Mouse (Mus musculus) gastrocnemius, postnatal 36 days (tissue): ENCODE results near the gene Abcb8. TPM values are rescaled to one million over a fixed set of nuclear protein-coding genes. Genes with fewer than 3 reads are reported as not detected.

ENCODE experiments used
- DNase-seq, 2 experiments: peaks; one replicate each; pipeline ENCODE4 v3.0.0; 2022
- intact Hi-C: fragments of 180-260 bp; cut with DNase I; formaldehyde crosslinking; loops from one replicate; pipeline ENCODE4 v1.15.1; 2025
- total RNA-seq, 2 experiments: library from RNA; stranded (reverse); gene quantifications; 2 replicates each; pipeline ENCODE4 v1.2.3; 2021

Abcb8 gene
- total RNA-seq, 2 experiments from 2014 or later: 37.6 to 38.0 TPM

DNA sequence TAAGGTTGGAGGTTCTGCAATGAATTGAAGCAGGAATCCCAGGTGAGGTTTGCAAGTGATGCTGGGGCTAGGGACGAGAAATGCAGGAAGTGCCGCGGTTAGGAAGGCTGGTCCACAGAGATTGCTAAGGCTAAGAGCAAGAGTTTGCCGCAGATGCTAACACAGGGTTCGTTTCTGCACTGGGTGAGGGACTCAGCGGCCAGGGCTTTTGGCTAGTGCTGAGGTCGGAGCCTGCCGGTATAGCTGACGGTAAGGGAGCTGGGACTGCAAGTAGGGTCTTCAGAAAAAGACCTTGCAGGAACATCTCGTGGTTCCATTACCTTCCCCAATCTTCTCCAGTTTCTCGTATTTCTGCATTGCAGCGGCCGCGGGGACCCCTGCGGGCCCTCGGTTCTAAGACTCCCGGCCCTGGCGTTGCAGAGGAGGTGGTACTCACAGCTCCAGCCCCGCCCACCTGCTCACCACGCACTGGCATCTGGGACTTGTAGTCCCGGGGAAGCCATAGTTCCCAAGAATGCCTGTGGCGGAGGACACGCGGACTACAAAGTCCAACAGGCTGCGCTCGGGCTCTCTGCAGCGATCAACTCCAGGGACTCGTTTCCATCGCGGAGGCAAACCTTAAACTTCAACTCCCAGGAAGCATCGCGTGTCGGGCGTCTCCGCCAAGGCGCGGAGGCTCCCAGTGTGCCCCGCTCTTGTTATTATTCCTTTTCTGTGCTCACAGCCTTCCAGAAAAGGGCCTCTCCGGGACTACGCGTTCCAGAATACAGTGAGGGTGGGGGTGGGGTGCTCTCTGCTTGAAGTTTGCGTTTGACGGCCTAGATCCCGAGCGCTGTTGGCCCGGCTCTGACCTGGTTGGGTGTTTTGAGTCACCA is 29.9 kb downstream of the Abcb8 start, which contains the start of the genes Cdk5 and Slc4a2:
TSS of gene Cdk5 (minus strand) at position 402 of the 875 bp plus-strand sequence.
TSS of gene Slc4a2 (plus strand) at position 709 of the 875 bp plus-strand sequence.
- DNase-seq: peak; percentile 95 to 98
- intact Hi-C loops: no loop called here

DNA sequence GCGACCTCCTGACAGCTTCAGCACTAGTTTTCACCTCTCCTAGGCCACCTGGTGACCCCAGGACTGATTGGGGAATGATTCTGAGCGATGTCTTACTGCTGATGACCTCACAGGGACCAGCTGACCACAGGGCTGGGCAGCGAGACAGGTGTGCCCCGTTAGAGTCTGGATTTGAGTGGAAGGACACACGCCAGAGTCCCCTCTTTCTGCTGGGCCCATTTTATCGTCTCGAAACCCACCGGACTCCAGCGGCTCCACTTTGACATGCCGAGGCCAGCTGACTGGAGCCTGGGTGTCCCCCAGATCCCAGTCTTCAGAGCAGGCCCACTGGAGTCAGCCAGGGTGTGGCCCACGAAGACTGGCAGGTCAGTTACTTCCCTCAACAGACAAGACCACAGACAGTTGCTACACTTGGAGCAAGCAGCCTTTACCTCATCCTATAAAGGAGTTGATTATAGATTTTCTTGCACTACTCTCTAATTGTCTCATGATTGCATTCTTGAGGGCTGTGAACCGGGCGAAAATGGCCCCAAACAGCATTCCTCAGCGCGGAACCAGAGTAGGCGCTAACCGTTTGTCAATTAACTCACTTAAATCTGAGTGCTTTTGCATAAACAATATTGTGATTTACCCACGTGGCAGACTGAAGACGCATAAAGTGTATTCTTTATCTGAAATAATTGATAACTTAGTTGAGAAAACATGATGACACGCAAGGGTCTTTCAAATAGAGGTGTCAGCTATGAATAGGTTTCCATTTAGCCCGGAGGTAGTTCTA is 30.7 kb downstream of the Abcb8 start:
- intact Hi-C loops: no loop called here
- DNase-seq: no peak

GRCm38 (mm10) chr5:24424861-24425411 is 31.5 kb downstream of the Abcb8 start:
- peak; percentile 75 to 84 for DNase-seq
- intact Hi-C loops: no loop called here

DNA sequence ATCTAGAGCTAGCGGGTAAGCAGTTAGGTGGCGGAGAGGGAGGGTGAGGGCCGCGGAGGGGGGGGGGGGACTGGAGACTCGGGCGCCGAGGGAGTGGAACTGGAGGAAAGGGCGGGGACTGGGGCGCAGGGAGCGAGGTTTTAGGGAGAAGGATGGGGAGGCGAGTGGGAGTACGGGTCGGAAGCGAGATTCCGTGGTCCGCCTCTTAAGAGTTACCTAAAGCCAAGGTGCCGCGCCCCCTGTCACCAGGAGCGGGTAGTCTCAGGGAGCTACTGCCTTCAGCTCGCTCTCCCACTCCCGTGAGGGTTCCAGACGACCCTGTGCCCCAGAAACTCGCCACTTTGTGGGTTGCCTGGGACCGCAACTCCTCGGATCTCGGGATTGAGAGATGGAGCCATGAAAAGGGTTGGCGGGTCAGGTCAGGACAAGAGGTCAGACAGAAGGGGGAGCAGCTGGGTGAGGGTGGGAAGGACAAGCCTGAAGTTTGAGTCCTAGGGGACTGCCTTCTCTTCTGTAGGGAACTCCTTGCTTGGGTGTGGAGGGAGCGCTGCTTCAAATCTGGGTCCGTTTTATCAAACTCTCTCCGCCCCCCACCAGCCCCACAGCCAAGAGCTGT is 32.1 kb downstream of the Abcb8 start:
- peak; percentile 31 to 41 for DNase-seq
- intact Hi-C loops: loop anchor here (2.0 kb wide), 1 partner anchor 17 kb away; no protein-coding TSS in a partner anchor

GRCm38 (mm10) chr5:24426037-24426432 is 32.6 kb downstream of the Abcb8 start:
- intact Hi-C loops: loop anchor here (2.0 kb wide), 1 partner anchor 17 kb away; no protein-coding TSS in a partner anchor
- DNase-seq: no peak

- intact Hi-C loops: loop anchor here (2.0 kb wide), 1 partner anchor 16 kb away; no protein-coding TSS in a partner anchor
- no peak for DNase-seq
Observed at GRCm38 (mm10) chr5:24426556-24427284, 33.3 kb downstream of the Abcb8 start.

DNA sequence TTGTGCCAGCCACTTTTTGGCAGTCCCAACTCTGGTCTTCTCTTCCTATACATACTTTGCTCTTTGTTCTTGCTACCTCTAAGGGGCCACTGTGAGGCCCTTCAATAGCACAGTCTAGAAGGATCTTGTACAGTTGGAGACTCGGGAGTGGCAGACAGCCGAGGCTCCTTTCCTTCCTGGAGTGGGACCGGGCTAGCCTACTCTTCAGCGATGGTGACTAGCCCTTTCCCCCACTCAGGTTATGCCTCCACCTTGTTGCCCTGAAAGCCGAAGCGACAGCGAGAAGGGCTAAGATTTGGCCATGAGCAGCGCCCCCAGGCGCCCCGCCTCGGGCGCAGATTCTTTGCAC is 33.8 kb downstream of the Abcb8 start:
- intact Hi-C loops: loop anchor here (2.0 kb wide), 1 partner anchor 16 kb away; no protein-coding TSS in a partner anchor
- DNase-seq: no peak

DNA sequence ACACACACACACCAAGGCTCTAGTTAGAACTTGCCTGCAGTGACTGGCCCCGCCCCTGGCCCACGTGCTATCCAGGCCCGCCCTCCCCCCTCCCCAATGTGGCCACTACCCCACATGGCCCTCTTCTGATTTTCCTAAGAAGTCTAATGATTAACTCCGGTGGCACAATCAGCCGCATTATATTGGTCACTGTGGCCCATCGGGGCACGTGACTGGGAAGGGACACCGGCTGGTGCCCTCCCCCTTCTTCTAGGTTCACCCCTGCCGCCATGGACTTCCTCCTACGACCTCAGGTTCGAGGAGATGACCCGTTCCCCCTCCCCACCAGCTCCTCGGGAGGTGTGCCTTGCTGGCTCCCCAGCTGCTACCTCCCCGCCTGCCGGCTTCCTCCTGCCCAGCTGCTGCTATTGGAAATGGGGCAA is 34.5 kb downstream of the Abcb8 start:
- intact Hi-C loops: loop anchor here (2.0 kb wide), 1 partner anchor 15 kb away; no protein-coding TSS in a partner anchor
- no peak for DNase-seq

DNA sequence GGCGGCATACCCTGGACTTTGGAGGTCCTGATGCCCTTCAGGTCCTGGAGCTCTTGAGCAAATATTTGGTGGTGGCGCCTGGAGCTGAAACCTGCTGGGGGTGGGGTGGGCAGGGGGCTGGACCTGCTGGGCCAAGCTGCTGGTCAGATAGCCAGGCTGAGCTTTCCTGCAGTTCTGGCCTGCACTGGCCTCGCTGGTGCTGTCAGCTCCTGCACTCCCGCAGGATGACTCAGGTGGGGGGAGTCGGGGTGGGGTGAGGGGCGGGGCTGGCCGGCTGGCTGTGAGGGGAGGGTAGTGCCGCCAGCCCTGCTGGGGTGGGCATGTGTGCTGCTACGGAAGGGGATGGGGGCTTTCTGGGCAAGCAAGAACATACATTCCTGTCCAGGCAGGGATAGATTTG is 35.1 kb downstream of the Abcb8 start:
- DNase-seq: no peak
- intact Hi-C loops: no loop called here

DNA sequence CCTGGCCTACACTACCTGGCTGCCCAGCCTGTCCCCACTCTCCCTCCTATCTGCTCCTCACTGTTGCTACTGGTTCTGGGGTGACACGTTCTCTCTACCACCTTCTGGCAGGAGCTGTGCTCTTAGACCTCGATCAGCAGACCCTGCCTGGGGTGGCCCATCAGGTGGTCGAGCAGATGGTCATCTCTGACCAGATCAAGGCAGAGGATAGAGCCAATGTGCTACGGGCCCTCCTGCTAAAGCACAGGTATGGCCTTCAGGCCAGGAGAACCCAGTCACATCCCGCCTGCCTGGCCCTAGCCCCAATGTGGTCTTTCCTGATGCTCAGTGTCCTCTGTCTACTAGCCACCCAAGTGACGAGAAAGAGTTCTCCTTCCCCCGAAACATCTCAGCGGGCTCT is 40.5 kb downstream of the Abcb8 start:
- DNase-seq: no peak

DNA sequence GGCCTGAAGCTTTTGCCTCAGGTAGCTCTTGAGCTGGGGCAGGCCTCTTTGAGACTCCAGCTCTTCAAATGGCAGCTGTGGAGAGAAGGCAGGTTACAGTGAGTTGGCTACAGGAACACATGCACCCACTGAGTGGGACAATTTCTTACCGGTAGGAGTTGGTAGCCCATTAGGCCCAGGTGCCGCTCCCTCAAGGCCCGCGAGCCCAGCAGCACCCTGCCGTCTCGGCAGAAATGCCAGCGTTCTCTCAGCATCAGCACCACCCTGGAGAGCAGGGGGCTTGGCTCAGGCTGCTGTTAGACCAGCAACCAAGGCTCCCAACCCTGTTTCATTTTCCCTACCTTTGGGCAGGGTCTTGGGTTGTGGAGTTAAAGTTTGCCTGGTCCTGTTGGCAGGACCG is 47.7 kb downstream of the Abcb8 start:
- DNase-seq: no peak
- intact Hi-C loops: no loop called here

More for the DNA sequence above, 40.5 kb downstream of the Abcb8 start:
- intact Hi-C loops: no loop called here

- DNase-seq: no peak
- intact Hi-C loops: loop anchor here (2.0 kb wide), 1 partner anchor 15 kb away; no protein-coding TSS in a partner anchor
Observed at GRCm38 (mm10) chr5:24442029-24442428, 48.6 kb downstream of the Abcb8 start.

DNA sequence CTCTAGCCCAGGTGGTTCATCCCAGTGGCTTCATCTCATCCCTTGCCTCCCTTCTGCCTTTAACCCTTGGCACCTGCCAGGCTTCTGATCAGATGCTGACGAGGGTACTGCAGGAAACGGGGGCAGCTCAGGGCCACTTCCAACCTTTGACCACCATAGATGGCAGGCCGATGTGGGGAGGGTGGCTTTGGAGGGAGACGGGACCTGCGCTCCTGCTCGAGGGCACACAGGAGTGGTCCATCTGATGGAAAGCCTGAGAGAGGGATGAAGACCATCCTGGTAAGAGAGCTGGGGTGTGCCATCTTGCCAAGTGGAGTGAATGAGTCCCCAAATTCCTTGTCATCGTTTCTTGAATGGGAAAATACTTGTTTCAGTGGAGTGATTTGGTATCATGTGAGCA is 49.7 kb downstream of the Abcb8 start:
- DNase-seq: no peak
- intact Hi-C loops: loop anchor here (2.0 kb wide), 1 partner anchor 16 kb away; no protein-coding TSS in a partner anchor

- no peak for DNase-seq
- intact Hi-C loops: loop anchor here (2.0 kb wide), 1 partner anchor 17 kb away; no protein-coding TSS in a partner anchor
Observed at GRCm38 (mm10) chr5:24443927-24444326, 50.5 kb downstream of the Abcb8 start.

GRCm38 (mm10) chr5:24444746-24445427 is 51.4 kb downstream of the Abcb8 start, which contains the start of gene Fastk:
Gene Fastk, minus strand, starts transcription at chr5:24445287.
- peak; percentile 89 to 91 for DNase-seq
- intact Hi-C loops: no loop called here

DNA sequence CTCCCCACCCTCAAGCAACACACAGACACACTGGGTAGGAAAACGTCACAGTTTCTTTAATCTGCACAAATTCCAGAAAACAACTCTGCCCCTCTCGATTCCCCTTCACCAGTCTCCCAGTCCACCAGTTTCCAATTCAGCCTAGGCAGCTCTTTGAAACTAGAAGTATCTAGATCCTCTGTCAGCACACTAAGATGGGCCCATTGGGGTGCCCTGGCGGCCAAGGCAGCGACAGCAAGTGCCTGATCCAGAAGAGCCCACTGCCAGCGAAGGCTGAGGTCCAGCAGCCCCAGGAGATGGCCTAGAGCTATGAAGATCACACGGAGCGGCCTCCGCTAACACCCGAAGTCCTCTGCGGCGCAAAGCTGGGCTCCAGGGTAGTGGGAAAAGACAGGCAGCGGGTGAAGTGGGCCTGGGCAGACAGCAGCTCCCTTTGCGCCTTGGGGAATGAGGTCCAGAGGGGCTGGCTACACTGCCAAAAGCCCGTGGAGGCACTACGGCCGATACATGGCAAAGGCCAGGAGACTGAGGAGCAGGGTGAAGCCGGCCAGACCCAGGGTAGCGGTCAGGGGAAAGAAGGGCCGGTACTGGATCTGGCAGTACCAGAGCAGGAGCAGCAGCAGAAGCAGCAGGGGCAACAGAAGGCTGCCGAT is 52.1 kb downstream of the Abcb8 start:
- intact Hi-C loops: no loop called here
- no peak for DNase-seq

DNA sequence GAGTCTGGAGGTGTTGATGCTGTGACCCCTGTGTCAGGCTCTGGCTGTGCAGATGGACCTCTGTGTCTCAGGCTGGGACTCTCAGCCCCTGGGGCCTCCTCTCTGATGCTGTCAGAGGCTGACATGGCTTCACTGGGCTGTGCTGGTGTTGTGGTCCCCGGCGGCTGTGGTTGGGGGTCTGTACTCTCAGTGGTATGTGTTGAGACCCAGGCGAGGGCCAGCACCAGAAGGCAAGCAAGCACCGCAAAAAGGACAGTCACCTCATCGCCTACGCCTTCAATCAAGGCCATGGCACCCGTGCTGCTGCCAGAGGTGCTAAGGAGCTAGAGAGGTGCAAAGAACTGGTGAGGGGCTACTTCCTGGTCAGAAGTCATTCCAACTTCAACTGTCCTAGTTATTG is 53.2 kb downstream of the Abcb8 start:
- intact Hi-C loops: no loop called here

GRCm38 (mm10) chr5:24447624-24448298 is 54.3 kb downstream of the Abcb8 start, which contains the start of gene Tmub1:
Gene Tmub1, minus strand, starts transcription at chr5:24447854.
- intact Hi-C loops: no loop called here
- peak; percentile 74 to 79 for DNase-seq

More for the DNA sequence above, 53.2 kb downstream of the Abcb8 start:
- DNase-seq: no peak
